ENCODE assay signal across 8 mouse cellular contexts in the genomic region with DNA sequence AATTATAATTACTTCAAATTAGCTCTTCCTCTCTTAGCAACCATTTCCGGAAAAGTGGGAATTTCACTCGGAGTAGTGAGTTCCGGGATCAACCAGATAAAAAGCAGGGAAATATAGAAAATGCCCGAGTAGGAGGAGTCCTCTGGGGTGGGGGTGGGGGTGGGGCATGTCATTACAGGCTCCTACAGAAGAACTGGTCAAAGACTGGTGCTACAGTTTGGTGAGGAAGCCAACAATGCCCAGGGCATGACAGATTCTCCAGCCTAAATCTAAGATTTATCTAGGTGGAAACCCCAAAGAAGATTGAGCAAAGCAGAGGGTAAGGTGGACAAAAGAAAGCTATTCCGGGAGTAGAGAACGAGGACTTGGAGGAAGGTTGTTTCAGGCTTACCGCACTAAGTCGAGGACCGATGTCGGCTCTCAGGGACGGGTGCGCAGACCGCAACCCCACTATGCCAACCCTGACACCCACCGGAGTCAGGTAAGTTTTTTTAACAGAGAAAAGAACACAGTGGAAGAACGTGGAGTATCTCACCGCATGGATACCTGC. TPM values are rescaled to one million over a fixed set of nuclear protein-coding genes. Genes with fewer than 3 reads are reported as not detected.
A peak's percentile ranks its signal among the peaks of the same experiment; 100 is the strongest.
DNase-seq lines count a peak whose midpoint lies in the region; ATAC-seq and TF ChIP-seq lines count a peak whose summit lies in the region.

No protein-coding gene starts in this region.

- no peaks in the 10 kb centered on the region for H3K9me3 ChIP-seq in midbrain, postnatal 0 days (ENCODE audit: low read length)

- TF ChIP-seq CTCF in left cerebral cortex, adult 2 months (IDR thresholded peaks at IDR 0.05), result no peak
- TF ChIP-seq CTCF in cortical plate, adult 2 months (IDR thresholded peaks at IDR 0.05; ENCODE audit: extremely low read depth, insufficient read depth, low read length), result no peak
- no peak for TF ChIP-seq CTCF in midbrain, postnatal 0 days (IDR thresholded peaks at IDR 0.05)

- WGBS in midbrain, postnatal 0 days, result 2% methylated on average over 16 of the region's 16 CpGs

- H3K4me3 ChIP-seq in left cerebral cortex, adult 2 months, result peak overlapping the region; percentile 90
- peak overlapping the region; percentile 90 for H3K4me3 ChIP-seq in cortical plate, adult 2 months (ENCODE audit: insufficient read depth, low read length)
- peak overlapping the region; percentile 73 for H3K4me3 ChIP-seq in midbrain, postnatal 0 days (ENCODE audit: low read depth, low read length)

- no peak for DNase-seq in left cerebral cortex, adult 2 months (ENCODE audit: extremely low spot score in 1 of 2, low spot score in 2 of 2)
- DNase-seq in left cerebral cortex, postnatal 36 days (ENCODE audit: low spot score in 2 of 2), result no peak
- peak; percentile 14 for DNase-seq in midbrain, postnatal 0 days (ENCODE audit: low spot score)
- no peak for DNase-seq in urinary bladder, postnatal 25 days (ENCODE audit: low spot score)
- no peak for DNase-seq in right cerebral cortex, postnatal 36 days (ENCODE audit: low spot score in 2 of 2)
- DNase-seq in gastrocnemius, postnatal 36 days, result no peak

- peak overlapping the region; percentile 79 for H3K9ac ChIP-seq in midbrain, postnatal 0 days (replicated peaks; ENCODE audit: low read length, poor library complexity, severe bottlenecking)

- intact Hi-C loops in left cerebral cortex, adult 2 months (cut with DNase I), result no loop called here
- intact Hi-C loops in left cerebral cortex, postnatal 36 days (cut with DNase I), result loop anchor here (5.0 kb wide), 1 partner anchor 36 kb away; the partner anchor contains the start of gene Rbm4b
- intact Hi-C loops in gastrocnemius, postnatal 36 days (cut with DNase I), result no loop called here

- TF ChIP-seq POLR2A in cortical plate, adult 2 months (IDR thresholded peaks at IDR 0.05; ENCODE audit: extremely low read depth, insufficient read depth, low read length), result no peak

- H3K27ac ChIP-seq in left cerebral cortex, adult 2 months, result peak overlapping the region; percentile 83
- 0 out of 2 replicates have a peak overlapping the region, but pooled peaks have one; percentile 10 for H3K27ac ChIP-seq in cortical plate, adult 2 months (ENCODE audit: insufficient read depth, low read length)
- peak overlapping the region; percentile 86 for H3K27ac ChIP-seq in midbrain, postnatal 0 days (ENCODE audit: low read depth, low read length)

- no peaks in the 10 kb centered on the region for H3K27me3 ChIP-seq in midbrain, postnatal 0 days (ENCODE audit: insufficient read depth, low read length)

- peak overlapping the region; percentile 66 for H3K4me2 ChIP-seq in midbrain, postnatal 0 days (ENCODE audit: low read depth, low read length, poor library complexity, severe bottlenecking)

- ATAC-seq in inflammation-experienced regulatory T-cells, adult 6 months, result peak; percentile 1
- 0 out of 2 replicates have a peak, but pooled peaks have one; percentile 50 for ATAC-seq in midbrain, postnatal 0 days (ENCODE audit: low FRiP score)

- peaks cover 8% of the 10 kb centered on the region; the same call in 1 of the 2 replicates for H3K4me1 ChIP-seq in cortical plate, adult 2 months (ENCODE audit: control insufficient read depth, insufficient read depth, low read length)
- peaks cover 13% of the 10 kb centered on the region; the same call in 1 of the 2 replicates for H3K4me1 ChIP-seq in midbrain, postnatal 0 days (ENCODE audit: insufficient read depth, low read length)

- H3K36me3 ChIP-seq in midbrain, postnatal 0 days (ENCODE audit: insufficient read depth, low read length), result peaks cover 5% of the 10 kb centered on the region; the same call in 1 of the 2 replicates

RNA-seq across cellular contexts. Expression of gene Rbm4, which starts 0.3 kb away (rescaled TPM):
- total RNA-seq in left cerebral cortex, adult 2 months (2021), result 100 to 1,000 TPM in 1 of 2 experiments, 10 to 100 TPM in 1; 93.1 to 112 TPM
- 10 to 100 TPM; 87.3 to 95.7 TPM for total RNA-seq in left cerebral cortex, postnatal 36 days (2021)
- polyA plus RNA-seq in cortical plate, adult 2 months (2012; rRNA removed), result 57.4 and 61.8 TPM in 2 replicates
- 10 to 100 TPM; 30.3 to 45.0 (median 35.3) TPM for polyA plus RNA-seq in inflammation-experienced regulatory T-cells, adult 6 months (2017; shearing (Covaris generic))
- 90.5 and 97.4 TPM in 2 replicates for total RNA-seq in midbrain, postnatal 0 days (2014; rRNA removed)
- 39.0 and 40.0 TPM in 2 replicates for polyA plus RNA-seq in midbrain, postnatal 0 days (2015; fragmentation: Nextera tagmentation; extraction: Ambion mirVana)
- 10 to 100 TPM; 28.3 to 31.0 TPM for total RNA-seq in gastrocnemius, postnatal 36 days (2021)

RNA-seq across cellular contexts. Expression of gene Gm21992, which starts 18.1 kb away (rescaled TPM):
- 10 to 100 TPM; 22.0 to 25.5 TPM for total RNA-seq in left cerebral cortex, adult 2 months (2021)
- 10 to 100 TPM; 17.6 to 23.7 TPM for total RNA-seq in left cerebral cortex, postnatal 36 days (2021)
- polyA plus RNA-seq in cortical plate, adult 2 months (2012; rRNA removed), result 16.7 and 18.9 TPM in 2 replicates
- 10 to 100 TPM; 32.0 to 43.4 (median 35.6) TPM for polyA plus RNA-seq in inflammation-experienced regulatory T-cells, adult 6 months (2017; shearing (Covaris generic))
- total RNA-seq in midbrain, postnatal 0 days (2014; rRNA removed), result 8.1 and 22.3 TPM in 2 replicates
- 12.6 and 17.9 TPM in 2 replicates for polyA plus RNA-seq in midbrain, postnatal 0 days (2015; fragmentation: Nextera tagmentation; extraction: Ambion mirVana)
- total RNA-seq in gastrocnemius, postnatal 36 days (2021), result 10 to 100 TPM in 1 of 2 experiments, 1 to 10 TPM in 1; 9.3 to 12.0 TPM

RNA-seq across cellular contexts. Expression of gene Rbm14, which starts 18.1 kb away (rescaled TPM):
- 10 to 100 TPM; 53.4 to 61.0 TPM for total RNA-seq in left cerebral cortex, adult 2 months (2021)
- total RNA-seq in left cerebral cortex, postnatal 36 days (2021), result 10 to 100 TPM; 47.1 to 55.2 TPM
- polyA plus RNA-seq in cortical plate, adult 2 months (2012; rRNA removed), result 22.8 and 25.1 TPM in 2 replicates
- 10 to 100 TPM; 18.8 to 43.7 (median 19.1) TPM for polyA plus RNA-seq in inflammation-experienced regulatory T-cells, adult 6 months (2017; shearing (Covaris generic))
- 41.5 and 43.8 TPM in 2 replicates for total RNA-seq in midbrain, postnatal 0 days (2014; rRNA removed)
- polyA plus RNA-seq in midbrain, postnatal 0 days (2015; fragmentation: Nextera tagmentation; extraction: Ambion mirVana), result 37.9 and 38.4 TPM in 2 replicates
- total RNA-seq in gastrocnemius, postnatal 36 days (2021), result 10 to 100 TPM in 1 of 2 experiments, 1 to 10 TPM in 1; 6.6 to 10.5 TPM

RNA-seq across cellular contexts. Expression of gene Rbm4b, which starts 37.1 kb away (rescaled TPM):
- total RNA-seq in left cerebral cortex, adult 2 months (2021), result 10 to 100 TPM; 16.3 to 18.2 TPM
- 10 to 100 TPM; 16.6 to 18.0 TPM for total RNA-seq in left cerebral cortex, postnatal 36 days (2021)
- polyA plus RNA-seq in cortical plate, adult 2 months (2012; rRNA removed), result 16.0 and 17.8 TPM in 2 replicates
- polyA plus RNA-seq in inflammation-experienced regulatory T-cells, adult 6 months (2017; shearing (Covaris generic)), result 100 to 1,000 TPM in 1 of 3 experiments, 10 to 100 TPM in 2; 59.9 to 134 (median 96.8) TPM
- total RNA-seq in midbrain, postnatal 0 days (2014; rRNA removed), result 63.2 and 89.1 TPM in 2 replicates
- polyA plus RNA-seq in midbrain, postnatal 0 days (2015; fragmentation: Nextera tagmentation; extraction: Ambion mirVana), result 88.6 and 89.7 TPM in 2 replicates
- 1 to 10 TPM; 1.6 to 1.8 TPM for total RNA-seq in gastrocnemius, postnatal 36 days (2021)

RNA-seq across cellular contexts. Expression of gene Ccs, which starts 45.8 kb away (rescaled TPM):
- total RNA-seq in left cerebral cortex, adult 2 months (2021), result 10 to 100 TPM; 29.8 to 30.3 TPM
- total RNA-seq in left cerebral cortex, postnatal 36 days (2021), result 10 to 100 TPM; 33.1 to 37.5 TPM
- polyA plus RNA-seq in cortical plate, adult 2 months (2012; rRNA removed), result 48.7 and 49.1 TPM in 2 replicates
- 10 to 100 TPM; 47.2 to 94.6 (median 80.5) TPM for polyA plus RNA-seq in inflammation-experienced regulatory T-cells, adult 6 months (2017; shearing (Covaris generic))
- 19.9 and 20.0 TPM in 2 replicates for total RNA-seq in midbrain, postnatal 0 days (2014; rRNA removed)
- polyA plus RNA-seq in midbrain, postnatal 0 days (2015; fragmentation: Nextera tagmentation; extraction: Ambion mirVana), result 40.1 and 42.6 TPM in 2 replicates
- 10 to 100 TPM; 19.9 to 24.5 TPM for total RNA-seq in gastrocnemius, postnatal 36 days (2021)

Comparison
In these comparisons a context has a peak if more than half of its experiments do, and no peak if none do; other contexts are left out.
1. H3K27ac ChIP-seq: peak in every context shown above with its lines; median percentile 86 in midbrain, postnatal 0 days; 83 in left cerebral cortex, adult 2 months; 10 in cortical plate, adult 2 months.